Mouse (Mus musculus) neural tube, postnatal 0 days (tissue): ENCODE measurements around the gene Fam171a2. TPM values are rescaled to one million over a fixed set of nuclear protein-coding genes. Genes with fewer than 3 reads are reported as not detected.

Experiments
- microRNA-seq: library from miRNA; unstranded; fragments of <30 nt; microRNA quantifications from one replicate; pipeline ENCODE4, GENCODE M21; 2016
- polyA plus RNA-seq: library from polyadenylated mRNA; unstranded; fragments of >200 nt; fragmentation: Nextera tagmentation; extraction: Ambion mirVana; gene quantifications from 2 replicates; pipeline ENCODE4 v1.2.1, GENCODE M21; 2015

Fam171a2 gene
- 29.9 and 35.7 TPM in 2 replicates for polyA plus RNA-seq

DNA sequence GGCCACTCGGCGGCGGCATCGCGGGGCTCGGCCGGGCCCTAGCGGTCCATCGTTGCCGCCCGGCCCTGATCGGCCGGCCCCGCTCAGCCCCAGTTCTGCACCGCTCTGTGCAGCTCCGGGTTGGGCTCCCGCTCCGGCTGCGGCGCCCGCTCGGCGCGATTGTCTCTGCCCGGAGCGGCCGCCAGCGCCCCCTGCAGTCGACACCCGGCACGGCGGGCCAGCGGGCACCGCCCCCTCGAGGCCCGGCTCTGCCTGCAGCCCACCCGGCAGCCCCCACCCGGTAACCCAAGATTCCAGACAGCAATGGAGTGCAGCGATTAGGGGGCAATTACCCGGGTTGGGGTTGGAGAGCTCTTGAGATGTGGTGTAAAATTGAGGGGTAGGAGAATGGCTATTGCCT lies at the start of gene Fam171a2:
TSS of gene Fam171a2 (minus strand) at position 186 of the 400 bp plus-strand sequence.

GRCm38 (mm10) chr11:102469648-102470357 lies 22.3 kb upstream of the Fam171a2 start, which contains the start of gene Itga2b:
Gene Itga2b (minus strand): TSS chr11:102470122.

GRCm38 (mm10) chr11:102430121-102431017 lies 17.1 kb downstream of the Fam171a2 start, which contains the start of gene Grn:
Gene Grn (plus strand): TSS chr11:102430315.

GRCm38 (mm10) chr11:102407834-102408215 lies 39.7 kb downstream of the Fam171a2 start, which contains the start of gene Slc25a39:
Gene Slc25a39 (minus strand): TSS chr11:102407946.

DNA sequence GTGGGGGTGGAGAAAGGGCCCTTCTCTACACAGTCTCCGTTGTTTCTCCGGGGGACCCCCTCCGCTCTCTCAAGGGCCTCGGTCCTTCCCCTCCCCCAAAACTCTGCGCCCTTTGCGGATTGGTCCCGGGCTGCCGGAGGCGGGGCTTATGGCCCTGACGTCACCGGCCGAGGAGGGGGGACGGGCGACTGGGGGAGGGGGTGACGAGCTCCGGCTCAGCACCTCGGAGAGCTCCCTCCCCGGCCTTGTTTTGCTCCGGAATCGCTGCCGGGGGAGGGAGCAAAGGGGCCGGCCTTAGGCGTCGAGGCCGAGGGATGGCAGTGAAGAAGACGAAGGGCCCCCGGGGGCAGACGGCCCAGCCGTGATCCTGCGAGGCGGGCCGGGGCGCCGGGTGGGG lies 54.2 kb downstream of the Fam171a2 start, which contains the start of gene Rundc3a:
TSS of gene Rundc3a (plus strand) at position 166 of the 397 bp plus-strand sequence.

Small RNA genes lying within 50 kb of the gene (microRNA-seq; reads per million reads assigned to microRNA genes)
- gene Mir6930: not detected

Other genes starting within 250 kb of the Fam171a2 start
- 60.3 and 69.2 TPM in 2 replicates for gene Hdac5, start 217.5 kb downstream of the Fam171a2 start, polyA plus RNA-seq
- 0.92 and 1.2 TPM in 2 replicates for gene BC030867, start 198.8 kb downstream of the Fam171a2 start, polyA plus RNA-seq
- 0.55 and 0.71 TPM in 2 replicates for gene Asb16, start 178.9 kb downstream of the Fam171a2 start, polyA plus RNA-seq
- 69.9 and 75.7 TPM in 2 replicates for gene Tmub2, start 162.8 kb downstream of the Fam171a2 start, polyA plus RNA-seq
- 29.2 and 32.9 TPM in 2 replicates for gene Atxn7l3, start 151.1 kb downstream of the Fam171a2 start, polyA plus RNA-seq
- gene Ubtf, start 127.9 kb downstream of the Fam171a2 start, polyA plus RNA-seq: 70.3 and 72.4 TPM in 2 replicates
- gene Slc4a1, start 81.5 kb downstream of the Fam171a2 start, polyA plus RNA-seq: 0.32 and 0.57 TPM in 2 replicates
- gene Rundc3a, start 54.3 kb downstream of the Fam171a2 start, polyA plus RNA-seq: 125 and 137 TPM in 2 replicates
- 168 and 172 TPM in 2 replicates for gene Slc25a39, start 39.7 kb downstream of the Fam171a2 start, polyA plus RNA-seq
- 115 and 118 TPM in 2 replicates for gene Grn, start 17.4 kb downstream of the Fam171a2 start, polyA plus RNA-seq
- 11.8 and 12.6 TPM in 2 replicates for gene Itga2b, start 22.4 kb upstream of the Fam171a2 start, polyA plus RNA-seq
- gene Gpatch8, start 108.7 kb upstream of the Fam171a2 start, polyA plus RNA-seq: 43.7 and 50.5 TPM in 2 replicates
- 9.7 and 10.1 TPM in 2 replicates for gene Gm11627, start 131.8 kb upstream of the Fam171a2 start, polyA plus RNA-seq
- 8.4 and 8.8 TPM in 2 replicates for gene Fzd2, start 156.7 kb upstream of the Fam171a2 start, polyA plus RNA-seq
- 0.09 and 0.14 TPM in 2 replicates for gene Meioc, start 216.0 kb upstream of the Fam171a2 start, polyA plus RNA-seq